Mouse (Mus musculus) midbrain, embryonic 15.5 days (tissue): Measurements from ENCODE around the gene Bves. TPM values are rescaled to one million over a fixed set of nuclear protein-coding genes. Genes with fewer than 3 reads are reported as not detected.
"Not testable (repeated sequence)": the region's sequence is repeated elsewhere in the genome, so short reads cannot be mapped to it uniquely, and the experiment has no call there.

Experiments
- ATAC-seq: fragments of 200-750 bp; cut with Nextera tagmentation; replicated peaks from 2 replicates; pipeline ENCODE4 v1.8.0; 2017; ENCODE audit warnings: moderate TSS enrichment
- H3K27ac ChIP-seq: fragments of 300-500 bp; sonication (generic); 2 replicates; pipeline ENCODE4 v1.5.1; 2015; ENCODE audit warnings: mild to moderate bottlenecking, inconsistent platforms
- H3K27me3 ChIP-seq: fragments of 300-500 bp; sonication (generic); replicated peaks from 2 replicates; pipeline ENCODE4 v1.6.1; 2015; ENCODE audit warnings: inconsistent platforms
- H3K36me3 ChIP-seq: fragments of 300-500 bp; sonication (generic); replicated peaks from 2 replicates; pipeline ENCODE4 v1.6.1; 2015; ENCODE audit warnings: inconsistent platforms
- H3K4me1 ChIP-seq: fragments of 300-500 bp; sonication (generic); 2 replicates; pipeline ENCODE4 v1.6.1; 2015; ENCODE audit warnings: inconsistent platforms
- H3K4me2 ChIP-seq: fragments of 300-500 bp; sonication (generic); 2 replicates; pipeline ENCODE4 v1.6.1; 2015; ENCODE audit warnings: inconsistent platforms, mild to moderate bottlenecking, moderate library complexity
- H3K4me3 ChIP-seq: fragments of 300-500 bp; sonication (generic); 2 replicates; pipeline ENCODE4 v1.5.1; 2015; ENCODE audit warnings: mild to moderate bottlenecking, inconsistent platforms
- H3K9ac ChIP-seq: fragments of 300-500 bp; sonication (generic); 2 replicates; pipeline ENCODE4 v1.6.1; 2015; ENCODE audit warnings: mild to moderate bottlenecking, inconsistent platforms
- H3K9me3 ChIP-seq: fragments of 300-500 bp; sonication (generic); 2 replicates; pipeline ENCODE4 v1.6.1; 2016; ENCODE audit warnings: inconsistent platforms
- WGBS: fragments of 180-500 bp; shearing (Covaris S2); methylation state at CpG from one replicate; pipeline ENCODE4 v1.1.7; 2015; ENCODE audit warnings: mixed read lengths; 5-methylcytosine and 5-hydroxymethylcytosine counted together
- polyA plus RNA-seq: library from polyadenylated mRNA; unstranded; fragments of >200 nt; fragmentation: Nextera tagmentation; extraction: Ambion mirVana; gene quantifications from 2 replicates; pipeline ENCODE4 v1.2.1, GENCODE M21; 2015

The Bves gene
- polyA plus RNA-seq, 1 experiment from 2014 or later, result 1.6 TPM

DNA sequence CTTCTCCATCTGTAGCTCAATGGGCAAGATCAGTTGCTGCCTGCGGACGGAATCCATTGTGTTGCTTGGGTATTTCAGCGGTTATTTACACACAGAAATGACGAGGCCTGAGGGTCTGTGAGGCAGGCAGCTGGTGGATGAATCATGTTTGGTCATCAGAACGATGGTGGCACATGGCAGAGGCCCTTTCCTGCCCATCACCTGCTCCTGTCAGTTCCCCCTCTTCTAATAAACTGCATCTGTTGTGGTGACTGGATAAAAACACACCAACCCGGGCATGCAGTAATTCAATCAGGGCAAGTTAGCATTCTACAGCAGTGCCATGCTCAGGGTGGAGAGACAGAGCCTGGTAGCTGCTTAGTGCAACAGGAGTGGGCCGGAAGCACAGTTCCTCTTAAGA lies 23.9 kb upstream of the Bves start:
- Histone ChIP-seq H3K27ac (no peak overlapping the region), H3K4me3 (no peak overlapping the region), H3K27me3 (no peaks in the 10 kb centered on the region), H3K9ac (no peak overlapping the region), H3K9me3 (no peaks in the 10 kb centered on the region), H3K36me3 (no peaks in the 10 kb centered on the region), H3K4me2 (no peak overlapping the region), H3K4me1 (no peaks in the 10 kb centered on the region)
- no peak for ATAC-seq
- 68% methylated on average over 7 of the region's 7 CpGs for WGBS

DNA sequence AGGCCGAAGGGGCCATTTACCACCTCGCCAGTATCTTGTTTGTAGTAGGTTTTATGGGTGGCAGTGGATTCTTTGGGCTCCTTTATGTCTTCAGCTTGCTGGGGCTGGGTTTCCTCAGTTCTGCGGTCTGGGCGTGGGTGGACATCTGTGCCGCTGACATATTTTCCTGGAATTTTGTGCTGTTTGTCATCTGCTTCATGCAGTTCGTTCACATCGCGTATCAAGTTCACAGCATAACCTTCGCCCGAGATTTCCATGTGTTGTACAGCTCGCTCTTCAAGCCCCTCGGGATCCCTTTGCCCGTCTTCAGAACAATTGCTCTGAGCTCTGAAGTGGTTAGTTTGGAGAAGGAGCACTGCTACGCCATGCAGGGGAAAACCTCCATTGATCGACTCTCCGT lies 20.7 kb upstream of the Bves start:
- no peak overlapping the region for H3K4me3 ChIP-seq
- ATAC-seq, result no peak
- H3K4me1 ChIP-seq, result no peaks in the 10 kb centered on the region
- H3K27me3 ChIP-seq, result no peaks in the 10 kb centered on the region
- no peaks in the 10 kb centered on the region for H3K36me3 ChIP-seq
- H3K9me3 ChIP-seq, result no peaks in the 10 kb centered on the region
- no peak overlapping the region for H3K9ac ChIP-seq
- no peak overlapping the region for H3K27ac ChIP-seq
- H3K4me2 ChIP-seq, result no peak overlapping the region
- WGBS, result 90% methylated on average over 16 of the region's 16 CpGs

- Histone ChIP-seq H3K4me3 (no peak overlapping the region), H3K27ac (no peak overlapping the region), H3K27me3 (no peaks in the 10 kb centered on the region), H3K9me3 (no peaks in the 10 kb centered on the region), H3K4me2 (no peak overlapping the region), H3K36me3 (no peaks in the 10 kb centered on the region), H3K4me1 (no peaks in the 10 kb centered on the region), H3K9ac (no peak overlapping the region)
- WGBS, result 84% methylated on average over 5 of the region's 5 CpGs
- ATAC-seq, result no peak
Measured at GRCm38 (mm10) chr10:45318922-45319321, 16.6 kb upstream of the Bves start.

GRCm38 (mm10) chr10:45320296-45320695 lies 15.3 kb upstream of the Bves start:
- ATAC-seq, result no peak
- 52% methylated on average over 3 of the region's 3 CpGs for WGBS
- Histone ChIP-seq H3K27ac (no peak overlapping the region), H3K36me3 (no peaks in the 10 kb centered on the region), H3K4me2 (no peak overlapping the region), H3K9me3 (no peaks in the 10 kb centered on the region), H3K4me1 (no peaks in the 10 kb centered on the region), H3K9ac (no peak overlapping the region), H3K4me3 (no peak overlapping the region), H3K27me3 (no peaks in the 10 kb centered on the region)

- Histone ChIP-seq H3K4me3 (no peak overlapping the region), H3K27me3 (no peaks in the 10 kb centered on the region), H3K4me2 (no peak overlapping the region), H3K9ac (no peak overlapping the region), H3K4me1 (no peaks in the 10 kb centered on the region), H3K36me3 (no peaks in the 10 kb centered on the region), H3K27ac (no peak overlapping the region), H3K9me3 (no peaks in the 10 kb centered on the region)
- WGBS, result 52% methylated on average over 1 of the region's 1 CpGs
- ATAC-seq, result no peak
Measured at GRCm38 (mm10) chr10:45324159-45324558, 11.4 kb upstream of the Bves start.

DNA sequence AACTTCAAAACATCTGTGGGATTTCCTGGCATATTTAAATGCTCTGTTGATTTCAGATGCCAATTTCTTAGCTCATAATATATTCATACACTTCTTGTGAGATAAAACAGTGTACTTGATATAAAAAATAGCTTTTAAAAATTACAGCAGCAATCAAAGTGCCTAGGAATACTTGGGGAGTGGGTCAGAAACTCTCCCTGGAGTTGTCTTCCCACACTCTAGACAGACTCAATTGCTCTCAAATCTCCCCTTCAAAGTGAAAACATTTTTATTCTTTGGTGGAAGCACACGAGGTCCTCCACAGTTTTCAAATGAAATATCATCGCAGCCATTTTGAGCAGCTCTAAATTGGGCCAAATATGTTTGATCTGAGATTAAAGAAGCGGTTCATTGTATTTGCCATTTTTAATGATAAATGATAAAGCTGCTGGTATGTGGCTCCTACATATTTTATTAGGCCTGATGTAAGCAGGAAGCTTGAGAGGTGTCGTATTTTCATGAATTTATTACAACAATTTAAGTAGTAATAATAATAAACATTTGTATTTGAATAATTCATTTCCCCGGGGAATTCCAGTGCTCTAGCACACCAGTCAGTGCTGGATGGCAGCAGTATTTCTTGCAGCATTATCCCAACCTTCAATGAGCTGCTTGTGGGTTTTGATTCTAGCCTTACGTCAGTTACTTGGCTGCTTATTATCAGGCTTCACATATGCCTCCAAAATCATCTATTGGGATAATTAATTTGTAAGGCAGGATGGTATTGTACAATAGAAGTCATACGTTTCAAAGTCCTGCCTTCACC lies 7.2 kb upstream of the Bves start:
- Histone ChIP-seq H3K4me1 (no peaks in the 10 kb centered on the region), H3K36me3 (no peaks in the 10 kb centered on the region), H3K27me3 (peaks cover 6% of the 10 kb centered on the region; the same call in 1 of the 2 replicates), H3K4me3 (no peak overlapping the region), H3K9ac (no peak overlapping the region), H3K9me3 (no peaks in the 10 kb centered on the region), H3K4me2 (no peak overlapping the region), H3K27ac (no peak overlapping the region)
- peak; percentile 83 for ATAC-seq
- 62% methylated on average over 7 of the region's 7 CpGs for WGBS

DNA sequence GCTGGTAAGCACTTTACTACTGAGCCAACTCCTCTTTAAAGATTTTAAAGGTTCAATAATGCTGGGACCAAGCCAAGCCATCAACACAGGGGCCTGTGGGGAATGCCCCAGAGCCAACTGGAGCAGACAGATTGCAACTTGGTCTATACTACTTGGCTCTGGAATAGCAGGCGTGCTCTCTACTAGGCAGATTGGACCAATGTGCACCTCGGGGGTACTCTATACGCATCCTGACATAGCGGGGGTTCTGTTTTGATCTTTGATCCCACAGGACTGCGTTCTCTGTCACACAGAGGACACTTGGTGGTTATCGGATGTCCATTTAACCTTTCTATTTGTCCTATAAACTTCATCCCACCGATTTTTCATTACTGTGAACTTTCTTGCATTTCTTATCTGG lies 647 bp upstream of the Bves start:
- H3K27ac ChIP-seq, result no peak overlapping the region
- H3K27me3 ChIP-seq, result peaks cover 25% of the 10 kb centered on the region
- 25% methylated on average over 7 of the region's 7 CpGs for WGBS
- ATAC-seq, result peak; percentile 43; the same call in 1 of the 2 replicates
- H3K4me3 ChIP-seq, result peak overlapping the region; percentile 68
- H3K4me1 ChIP-seq, result peaks cover 9% of the 10 kb centered on the region
- H3K9ac ChIP-seq, result no peak overlapping the region
- H3K9me3 ChIP-seq, result no peaks in the 10 kb centered on the region
- no peaks in the 10 kb centered on the region for H3K36me3 ChIP-seq
- H3K4me2 ChIP-seq, result peak overlapping the region; percentile 96

DNA sequence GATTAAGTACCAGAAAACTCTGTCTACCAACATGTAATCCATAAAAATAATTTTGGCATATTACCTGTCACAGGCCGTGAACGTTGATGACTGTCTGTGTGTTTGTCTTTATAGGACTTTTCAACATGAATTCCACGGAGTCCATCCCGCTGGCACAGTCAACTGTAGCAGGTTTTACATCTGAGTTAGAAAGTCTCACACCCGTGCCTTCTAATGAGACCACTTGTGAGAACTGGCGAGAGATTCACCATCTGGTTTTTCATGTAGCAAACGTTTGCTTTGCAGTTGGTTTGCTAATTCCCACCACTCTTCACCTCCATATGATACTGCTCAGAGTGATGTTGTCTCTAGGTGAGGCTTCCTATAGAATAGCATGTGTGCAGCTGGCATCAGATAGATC lies 3.5 kb downstream of the Bves start:
- Histone ChIP-seq H3K4me1 (peaks cover 9% of the 10 kb centered on the region), H3K27ac (no peak overlapping the region), H3K9me3 (no peaks in the 10 kb centered on the region), H3K4me3 (no peak overlapping the region), H3K36me3 (no peaks in the 10 kb centered on the region), H3K9ac (no peak overlapping the region), H3K27me3 (peaks cover 15% of the 10 kb centered on the region), H3K4me2 (no peak overlapping the region)
- ATAC-seq, result no peak
- WGBS, result 81% methylated on average over 7 of the region's 7 CpGs

DNA sequence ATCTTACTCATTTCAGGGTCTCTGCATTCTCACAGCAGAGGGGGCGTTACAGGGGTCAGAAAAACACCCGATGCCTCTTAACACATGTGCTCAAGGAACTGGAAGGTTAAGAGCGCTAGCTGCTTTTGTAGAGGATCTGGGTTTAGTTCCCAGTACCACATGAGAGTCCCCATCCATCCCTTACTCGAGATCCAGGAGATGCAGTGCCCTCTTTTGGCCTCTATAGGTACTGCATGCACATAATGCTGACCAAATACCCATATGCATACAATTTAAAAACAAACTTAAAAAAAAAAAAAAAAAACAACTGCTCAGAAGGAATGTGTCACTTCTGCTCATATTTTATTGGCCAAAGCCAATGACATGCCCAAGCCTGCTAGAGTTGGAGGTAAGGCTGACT lies 8.8 kb downstream of the Bves start:
- no peak overlapping the region for H3K27ac ChIP-seq
- H3K36me3 ChIP-seq, result no peaks in the 10 kb centered on the region
- ATAC-seq, result no peak
- no peak overlapping the region for H3K4me2 ChIP-seq
- no peaks in the 10 kb centered on the region for H3K27me3 ChIP-seq
- H3K4me1 ChIP-seq, result no peaks in the 10 kb centered on the region
- H3K9me3 ChIP-seq, result no peaks in the 10 kb centered on the region
- H3K4me3 ChIP-seq, result no peak overlapping the region
- no peak overlapping the region for H3K9ac ChIP-seq
- whole genome bisulfite sequencing, result 88% methylated on average over 4 of the region's 4 CpGs

- no peaks in the 10 kb centered on the region for H3K36me3 ChIP-seq
- no peak overlapping the region for H3K27ac ChIP-seq
- no peaks in the 10 kb centered on the region for H3K27me3 ChIP-seq
- whole genome bisulfite sequencing, result 81% methylated on average over 9 of the region's 9 CpGs
- H3K4me3 ChIP-seq, result no peak overlapping the region
- no peak overlapping the region for H3K9ac ChIP-seq
- H3K9me3 ChIP-seq, result no peaks in the 10 kb centered on the region
- H3K4me2 ChIP-seq, result no peak overlapping the region
- ATAC-seq, result no peak
- no peaks in the 10 kb centered on the region for H3K4me1 ChIP-seq
Measured at GRCm38 (mm10) chr10:45345217-45345616, 9.6 kb downstream of the Bves start.

DNA sequence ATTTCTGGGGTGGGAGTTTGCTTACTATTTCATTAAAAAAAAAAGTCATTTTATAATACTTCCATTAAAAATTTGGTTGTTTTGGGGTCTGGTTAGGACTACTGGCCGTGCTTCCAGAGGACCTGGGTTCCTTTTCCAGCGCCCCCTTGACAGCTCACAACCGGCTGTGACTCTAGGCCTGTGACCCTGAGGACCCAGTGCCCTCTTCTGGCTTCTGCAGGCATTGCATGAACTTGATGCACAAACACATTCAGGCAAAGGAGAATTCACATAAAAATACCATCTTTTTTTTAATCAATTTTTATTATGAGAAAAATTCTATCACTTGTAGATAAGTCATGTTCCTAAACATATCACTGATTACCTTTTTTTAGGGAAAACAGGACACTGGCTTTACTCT lies 12.6 kb downstream of the Bves start:
- 89% methylated on average over 3 of the region's 3 CpGs for WGBS

DNA sequence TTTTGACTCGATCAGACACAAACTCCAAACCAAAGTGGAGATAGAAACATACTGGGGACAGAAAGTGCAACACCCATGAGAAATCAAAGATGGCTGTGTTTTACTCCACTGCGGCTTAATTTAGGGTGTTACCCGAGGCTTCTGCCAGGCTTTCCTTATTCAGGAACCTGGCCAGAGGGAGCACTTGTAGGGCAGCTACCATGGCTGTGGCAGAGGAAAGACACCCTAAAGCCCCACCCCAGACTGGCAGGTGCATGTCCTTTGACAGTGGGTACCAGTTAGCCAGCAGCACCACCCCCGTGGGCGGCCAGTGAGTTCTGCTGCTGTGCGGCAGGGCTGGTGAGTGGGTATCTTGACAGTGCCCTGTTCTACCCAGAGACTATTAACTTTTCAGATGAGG lies 20.5 kb downstream of the Bves start:
- Histone ChIP-seq H3K27ac (no peak overlapping the region), H3K4me2 (no peak overlapping the region), H3K27me3 (no peaks in the 10 kb centered on the region), H3K9me3 (no peaks in the 10 kb centered on the region), H3K4me3 (no peak overlapping the region), H3K4me1 (no peaks in the 10 kb centered on the region), H3K36me3 (no peaks in the 10 kb centered on the region), H3K9ac (no peak overlapping the region)
- 89% methylated on average over 6 of the region's 6 CpGs for WGBS
- ATAC-seq, result no peak

More for the DNA sequence above, 12.6 kb downstream of the Bves start:
- not testable (repeated sequence) for H3K9ac ChIP-seq, H3K4me1 ChIP-seq, H3K27ac ChIP-seq, H3K4me2 ChIP-seq, H3K36me3 ChIP-seq, H3K9me3 ChIP-seq, H3K27me3 ChIP-seq, H3K4me3 ChIP-seq, ATAC-seq

GRCm38 (mm10) chr10:45363396-45363795 lies 27.8 kb downstream of the Bves start:
- Histone ChIP-seq H3K4me2 (no peak overlapping the region), H3K36me3 (no peaks in the 10 kb centered on the region), H3K27me3 (no peaks in the 10 kb centered on the region), H3K9ac (no peak overlapping the region), H3K4me1 (no peaks in the 10 kb centered on the region), H3K9me3 (no peaks in the 10 kb centered on the region), H3K27ac (no peak overlapping the region), H3K4me3 (no peak overlapping the region)
- 49% methylated on average over 5 of the region's 5 CpGs for WGBS
- ATAC-seq, result no peak
